Mouse (Mus musculus): ENCODE data around the gene C330021F23Rik. TPM values are rescaled to one million over a fixed set of nuclear protein-coding genes. Genes with fewer than 3 reads are reported as not detected.

The C330021F23Rik gene
- polyA plus RNA-seq, 1 experiment from 2014 or later = 4.0 TPM

DNA sequence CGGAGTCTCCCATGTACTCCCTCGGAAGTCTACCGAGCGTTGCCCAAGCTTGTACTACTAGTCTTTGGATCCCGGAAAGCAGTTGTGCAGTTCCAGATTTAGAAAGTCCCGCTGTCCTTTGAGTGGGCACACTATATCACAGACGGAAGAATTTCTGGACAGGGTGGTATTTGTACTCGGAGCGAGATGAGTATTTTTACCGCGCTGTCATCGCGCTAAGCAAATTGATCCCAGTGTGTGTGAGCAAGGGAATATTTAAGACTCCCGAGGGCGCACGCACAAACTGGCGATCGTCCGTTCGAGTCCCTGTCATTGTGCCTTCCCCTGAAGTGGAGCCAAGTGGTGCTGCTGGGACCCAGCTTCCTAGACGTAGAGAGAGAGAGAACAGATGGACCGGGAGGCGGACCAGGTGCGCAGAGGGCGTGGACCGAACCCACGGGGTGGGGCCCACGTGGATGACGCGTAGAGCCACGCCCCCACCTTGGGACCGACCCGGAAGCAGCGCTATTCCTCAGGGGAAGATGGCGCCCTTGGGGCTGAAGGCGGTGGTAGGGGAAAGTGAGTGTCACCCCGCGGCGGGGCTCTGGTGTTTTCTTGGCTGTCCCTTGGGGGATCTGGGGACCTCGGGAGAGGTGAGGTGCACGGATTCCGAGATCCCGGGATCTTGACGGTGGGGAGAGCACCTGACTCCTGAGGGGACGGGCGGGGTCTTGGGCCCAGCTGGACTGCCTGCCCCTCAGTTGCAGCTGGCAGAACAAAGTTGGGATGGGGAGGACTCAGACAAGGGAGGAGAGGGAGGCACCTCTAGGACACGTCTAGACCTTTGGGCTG is 63.1 kb downstream of the C330021F23Rik start, which contains the start of gene Stxbp2:
TSS of gene Stxbp2 (plus strand) at position 309 of the 831 bp plus-strand sequence.
- H3K27ac ChIP-seq = peak within 1 kb of the TSS; percentile 51; the same call in 1 of the 2 replicates
- 0 out of 2 replicates have a peak, but pooled peaks cover 3% of the 10 kb centered on the region for H3K36me3 ChIP-seq
- peaks cover 26% of the 10 kb centered on the region for H3K27me3 ChIP-seq (ENCODE audit: low read depth, poor library complexity, severe bottlenecking)
- WGBS = 8% methylated on average over 47 of the region's 47 CpGs
- DNase-seq (ENCODE audit: low spot score) = peak; percentile 72
- peaks cover 12% of the 10 kb centered on the region; the same call in 1 of the 2 replicates for H3K4me1 ChIP-seq
- peak within 1 kb of the TSS; percentile 60 for H3K4me3 ChIP-seq
- no peaks in the 10 kb centered on the region for H3K9me3 ChIP-seq (replicated peaks)

DNA sequence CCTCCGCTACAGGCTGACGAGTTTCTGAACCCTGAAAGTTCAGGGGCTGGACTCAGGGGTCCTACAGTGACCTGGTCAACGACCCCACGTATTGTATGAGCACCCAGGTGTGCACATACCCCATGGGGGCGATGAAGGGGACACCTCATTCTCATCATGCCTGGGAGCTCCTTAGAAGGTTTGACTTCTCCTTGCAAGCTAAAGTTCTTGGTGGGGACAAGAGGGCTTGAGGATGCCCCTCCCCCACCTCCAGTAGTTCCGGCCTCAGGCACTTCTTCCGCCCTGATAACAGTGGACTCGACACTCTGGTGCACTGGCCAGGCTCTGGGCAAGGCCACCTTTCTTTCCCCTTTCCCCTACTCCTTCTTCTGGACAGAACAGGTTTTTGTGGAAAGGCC is 63.7 kb downstream of the C330021F23Rik start:
- peak overlapping the region; percentile 51; the same call in 1 of the 2 replicates for H3K27ac ChIP-seq
- peaks cover 12% of the 10 kb centered on the region; the same call in 1 of the 2 replicates for H3K4me1 ChIP-seq
- peak overlapping the region; percentile 60 for H3K4me3 ChIP-seq
- WGBS = 23% methylated on average over 8 of the region's 8 CpGs
- H3K27me3 ChIP-seq (ENCODE audit: low read depth, poor library complexity, severe bottlenecking) = peaks cover 26% of the 10 kb centered on the region
- DNase-seq (ENCODE audit: low spot score) = no peak
- H3K9me3 ChIP-seq (replicated peaks) = no peaks in the 10 kb centered on the region
- H3K36me3 ChIP-seq = peaks cover 8% of the 10 kb centered on the region; the same call in 1 of the 2 replicates

Other genes with a start within 250 kb of the C330021F23Rik start
- gene A430078G23Rik, start 214.6 kb upstream of the C330021F23Rik start, polyA plus RNA-seq (2016; fragmentation: Nextera tagmentation; extraction: Ambion mirVana) = not detected in 2 replicates
- 8.0 and 9.5 TPM in 2 replicates for gene Arhgef18, start 175.0 kb upstream of the C330021F23Rik start, polyA plus RNA-seq (2016; fragmentation: Nextera tagmentation; extraction: Ambion mirVana)
- gene Pex11g, start 100.3 kb upstream of the C330021F23Rik start, polyA plus RNA-seq (2016; fragmentation: Nextera tagmentation; extraction: Ambion mirVana) = 6.3 and 7.6 TPM in 2 replicates
- gene Tex45, start 97.1 kb upstream of the C330021F23Rik start, polyA plus RNA-seq (2016; fragmentation: Nextera tagmentation; extraction: Ambion mirVana) = not detected in 2 replicates
- 71.3 and 80.8 TPM in 2 replicates for gene Zfp358, start 74.9 kb upstream of the C330021F23Rik start, polyA plus RNA-seq (2016; fragmentation: Nextera tagmentation; extraction: Ambion mirVana)
- gene Mcoln1, start 67.5 kb upstream of the C330021F23Rik start, polyA plus RNA-seq (2016; fragmentation: Nextera tagmentation; extraction: Ambion mirVana) = 59.4 and 71.5 TPM in 2 replicates
- gene Pnpla6, start 52.6 kb upstream of the C330021F23Rik start, polyA plus RNA-seq (2016; fragmentation: Nextera tagmentation; extraction: Ambion mirVana) = 17.7 and 21.1 TPM in 2 replicates
- gene Camsap3, start 19.3 kb downstream of the C330021F23Rik start, polyA plus RNA-seq (2016; fragmentation: Nextera tagmentation; extraction: Ambion mirVana) = 5.3 and 6.0 TPM in 2 replicates
- 76.0 and 78.7 TPM in 2 replicates for gene Xab2, start 53.3 kb downstream of the C330021F23Rik start, polyA plus RNA-seq (2016; fragmentation: Nextera tagmentation; extraction: Ambion mirVana)
- gene Pet100, start 53.6 kb downstream of the C330021F23Rik start, polyA plus RNA-seq (2016; fragmentation: Nextera tagmentation; extraction: Ambion mirVana) = 92.1 and 92.9 TPM in 2 replicates
- 1.0 and 1.3 TPM in 2 replicates for gene Pcp2, start 57.6 kb downstream of the C330021F23Rik start, polyA plus RNA-seq (2016; fragmentation: Nextera tagmentation; extraction: Ambion mirVana)
- gene Stxbp2, start 63.0 kb downstream of the C330021F23Rik start, polyA plus RNA-seq (2016; fragmentation: Nextera tagmentation; extraction: Ambion mirVana) = 28.6 and 29.8 TPM in 2 replicates
- 0.15 and 0.16 TPM in 2 replicates for gene Retn, start 87.8 kb downstream of the C330021F23Rik start, polyA plus RNA-seq (2016; fragmentation: Nextera tagmentation; extraction: Ambion mirVana)
- not detected in 2 replicates for gene Mcemp1, start 97.8 kb downstream of the C330021F23Rik start, polyA plus RNA-seq (2016; fragmentation: Nextera tagmentation; extraction: Ambion mirVana)
- gene Fcor, start 104.4 kb downstream of the C330021F23Rik start, polyA plus RNA-seq (2016; fragmentation: Nextera tagmentation; extraction: Ambion mirVana) = 11.0 and 12.6 TPM in 2 replicates
- 44.3 and 46.0 TPM in 2 replicates for gene Trappc5, start 108.3 kb downstream of the C330021F23Rik start, polyA plus RNA-seq (2016; fragmentation: Nextera tagmentation; extraction: Ambion mirVana)
- 0.21 and 0.40 TPM in 2 replicates for gene Fcer2a, start 126.2 kb downstream of the C330021F23Rik start, polyA plus RNA-seq (2016; fragmentation: Nextera tagmentation; extraction: Ambion mirVana)
- gene Clec4g, start 152.7 kb downstream of the C330021F23Rik start, polyA plus RNA-seq (2016; fragmentation: Nextera tagmentation; extraction: Ambion mirVana) = not detected in 2 replicates
- gene Cd209a, start 181.0 kb downstream of the C330021F23Rik start, polyA plus RNA-seq (2016; fragmentation: Nextera tagmentation; extraction: Ambion mirVana) = not detected in 2 replicates

Measured in limb, embryonic 10.5 days (tissue).